In the genomic region with DNA sequence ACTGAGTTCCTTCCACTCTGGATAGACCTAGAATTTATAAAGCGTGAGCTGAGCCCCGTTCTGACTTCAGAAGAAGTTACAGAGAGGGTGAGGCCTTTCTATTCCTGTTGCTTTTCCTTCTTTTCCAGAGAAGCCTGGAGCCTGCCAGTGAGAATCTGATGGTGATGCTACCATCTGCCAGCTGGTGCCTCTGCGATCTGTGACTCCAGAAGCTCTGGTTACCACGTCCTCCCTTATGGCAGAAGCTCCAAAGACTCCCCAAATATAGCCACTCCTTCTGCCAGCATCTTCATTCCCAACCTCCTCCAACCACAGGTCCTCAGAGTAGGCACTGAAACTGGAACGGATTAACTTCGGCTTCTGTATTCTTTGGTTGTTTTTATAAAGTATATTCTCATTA, we compare ENCODE assay signal across 18 mouse cellular contexts. TPM values are rescaled to one million over a fixed set of nuclear protein-coding genes. Genes with fewer than 3 reads are reported as not detected.
A peak's percentile ranks its signal among the peaks of the same experiment; 100 is the strongest.
DNase-seq lines count a peak whose midpoint lies in the region.
"Had no signal": no experiment of that assay in that cellular context is flagged by ENCODE, and none has a peak within 500 bp of the region (broad histone marks: within the 10 kb centered on the region; RNA-seq: fewer than 3 reads in every experiment).

No protein-coding gene starts in this region.

- no peaks in the 10 kb centered on the region for H3K4me1 ChIP-seq in hindbrain, embryonic 10.5 days (replicated peaks)

- H3K27me3 ChIP-seq in hindbrain, embryonic 10.5 days (ENCODE audit: insufficient read depth, poor library complexity, severe bottlenecking) = no peaks in the 10 kb centered on the region

- 86% methylated on average over 6 of the region's 6 CpGs for whole genome bisulfite sequencing in hindbrain, embryonic 10.5 days

- no peak overlapping the region for H3K27ac ChIP-seq in hindbrain, embryonic 10.5 days

- DNase-seq in layer of hippocampus, adult 18-20 months (ENCODE audit: low spot score in 2 of 2) = peak; percentile 54 to 74
- no peak for DNase-seq in layer of hippocampus, postnatal 10 days (ENCODE audit: low spot score in 2 of 2)
- peak; percentile 19 to 36 for DNase-seq in frontal cortex, postnatal 25 days (ENCODE audit: low spot score in 2 of 2)
- DNase-seq in left cerebral cortex, adult 8-10 months (ENCODE audit: low spot score in 2 of 2) = peak; percentile 18 to 84
- peak; percentile 10 for DNase-seq in right cerebral cortex, postnatal 14 days
- DNase-seq in adrenal gland, adult 18-20 months (ENCODE audit: low spot score in 2 of 2) = no peak
- no peak for DNase-seq in hindbrain, embryonic 10.5 days (ENCODE audit: low spot score)
- no peak for DNase-seq in adrenal gland, postnatal 25 days
- DNase-seq: adrenal gland, postnatal 14 days; cerebellum, adult 11-12 months; cerebellum, postnatal 14 days; gastrocnemius, postnatal 25 days; kidney, adult 2 months; kidney, postnatal 10 days; lung, adult 18-20 months; lung, postnatal 36 days; retina, postnatal 1 day had no signal

- no peaks in the 10 kb centered on the region for H3K36me3 ChIP-seq in hindbrain, embryonic 10.5 days
- H3K36me3 ChIP-seq: G1E had no signal

- H3K4me3 ChIP-seq in hindbrain, embryonic 10.5 days = no peak overlapping the region

- H3K9me3 ChIP-seq in hindbrain, embryonic 10.5 days = no peaks in the 10 kb centered on the region
- H3K9me3 ChIP-seq: G1E had no signal

RNA-seq across cellular contexts. Expression of gene Sdhaf4, which starts 27.2 kb away (rescaled TPM):
- 10 to 100 TPM; 50.7 to 54.3 TPM for total RNA-seq in layer of hippocampus, adult 18-20 months (2021)
- total RNA-seq in layer of hippocampus, postnatal 10 days (2021) = 10 to 100 TPM; 47.7 to 51.1 TPM
- total RNA-seq in left cerebral cortex, adult 8-10 months (2022) = 10 to 100 TPM; 45.8 to 54.6 (median 51.3) TPM
- 10 to 100 TPM; 55.6 to 61.4 TPM for total RNA-seq in adrenal gland, adult 18-20 months (2021)
- polyA plus RNA-seq in hindbrain, embryonic 10.5 days (2016; fragmentation: Nextera tagmentation; extraction: Ambion mirVana) = 80.7 and 82.8 TPM in 2 replicates
- 59.7 and 68.2 TPM in 2 replicates for total RNA-seq in adrenal gland, postnatal 25 days (2021)

RNA-seq across cellular contexts. Expression of gene Smap1, which starts 56.2 kb away (rescaled TPM):
- 100 to 1,000 TPM; 129 to 140 TPM for total RNA-seq in layer of hippocampus, adult 18-20 months (2021)
- 100 to 1,000 TPM; 192 to 197 TPM for total RNA-seq in layer of hippocampus, postnatal 10 days (2021)
- 100 to 1,000 TPM; 131 to 152 (median 139) TPM for total RNA-seq in left cerebral cortex, adult 8-10 months (2022)
- 10 to 100 TPM; 55.6 to 60.1 TPM for total RNA-seq in adrenal gland, adult 18-20 months (2021)
- polyA plus RNA-seq in hindbrain, embryonic 10.5 days (2016; fragmentation: Nextera tagmentation; extraction: Ambion mirVana) = 42.2 and 44.6 TPM in 2 replicates
- total RNA-seq in adrenal gland, postnatal 25 days (2021) = 76.1 and 97.5 TPM in 2 replicates

Comparison
In these comparisons a context has a peak if more than half of its experiments do, and no peak if none do; other contexts are left out.
1. DNase-seq: peak in layer of hippocampus, adult 18-20 months (2 of 2), frontal cortex, postnatal 25 days (2 of 2), left cerebral cortex, adult 8-10 months (2 of 2) and right cerebral cortex, postnatal 14 days (single experiment); none in layer of hippocampus, postnatal 10 days (0 of 2), adrenal gland, adult 18-20 months (0 of 2), hindbrain, embryonic 10.5 days (single experiment) and adrenal gland, postnatal 25 days (single experiment).